Mouse (Mus musculus) thymus, adult 18-20 months (tissue): ENCODE results near the gene Actr3.
"Not testable (repeated sequence)": the region's sequence is repeated elsewhere in the genome, so short reads cannot be mapped to it uniquely, and the experiment has no call there.

Source experiments
- DNase-seq, 2 experiments: peaks; one replicate each; pipeline ENCODE4 v3.0.0; 2022; ENCODE audit warnings: mixed read lengths in 2 of 2

Actr3 gene

GRCm38 (mm10) chr1:125437927-125438326 is 2.4 kb upstream of the Actr3 start:
- peak in 1 of 2 experiments; percentile 24 for DNase-seq

GRCm38 (mm10) chr1:125437161-125437560 is 1.6 kb upstream of the Actr3 start:
- DNase-seq = no peak

- DNase-seq = no peak
Observed at GRCm38 (mm10) chr1:125435018-125435368, 534 bp downstream of the Actr3 start.

- DNase-seq = peak; percentile 56 to 74
Observed at GRCm38 (mm10) chr1:125434485-125435001, 984 bp downstream of the Actr3 start.

- no peak for DNase-seq
Observed at GRCm38 (mm10) chr1:125431286-125431685, 4.2 kb downstream of the Actr3 start.

- DNase-seq = no peak
Observed at GRCm38 (mm10) chr1:125430737-125431136, 4.8 kb downstream of the Actr3 start.

GRCm38 (mm10) chr1:125429984-125430383 is 5.5 kb downstream of the Actr3 start:
- DNase-seq = no peak

- no peak for DNase-seq
Observed at GRCm38 (mm10) chr1:125428315-125428714, 7.2 kb downstream of the Actr3 start.

GRCm38 (mm10) chr1:125426387-125427045 is 9.0 kb downstream of the Actr3 start:
- no peak for DNase-seq

GRCm38 (mm10) chr1:125419906-125420305 is 15.6 kb downstream of the Actr3 start:
- DNase-seq = no peak

GRCm38 (mm10) chr1:125418732-125419131 is 16.8 kb downstream of the Actr3 start:
- DNase-seq = no peak

GRCm38 (mm10) chr1:125407220-125407619 is 28.3 kb downstream of the Actr3 start:
- DNase-seq = no peak

- no peak for DNase-seq
Observed at GRCm38 (mm10) chr1:125395391-125395790, 40.1 kb downstream of the Actr3 start.

GRCm38 (mm10) chr1:125393324-125393723 is 42.2 kb downstream of the Actr3 start:
- DNase-seq = not testable (repeated sequence)

- not testable (repeated sequence) for DNase-seq
Observed at GRCm38 (mm10) chr1:125390065-125390754, 45.3 kb downstream of the Actr3 start.

GRCm38 (mm10) chr1:125389634-125390033 is 45.9 kb downstream of the Actr3 start:
- not testable (repeated sequence) for DNase-seq

GRCm38 (mm10) chr1:125388370-125388769 is 47.2 kb downstream of the Actr3 start:
- no peak for DNase-seq

GRCm38 (mm10) chr1:125386217-125386616 is 49.3 kb downstream of the Actr3 start:
- DNase-seq = no peak

- no peak for DNase-seq
Observed at GRCm38 (mm10) chr1:125382622-125383021, 52.9 kb downstream of the Actr3 start.

GRCm38 (mm10) chr1:125378889-125379288 is 56.6 kb downstream of the Actr3 start:
- no peak for DNase-seq

- no peak for DNase-seq
Observed at GRCm38 (mm10) chr1:125372855-125373254, 62.7 kb downstream of the Actr3 start.

- no peak for DNase-seq
Observed at GRCm38 (mm10) chr1:125370779-125371178, 64.7 kb downstream of the Actr3 start.

- DNase-seq = no peak
Observed at GRCm38 (mm10) chr1:125365576-125365975, 70.0 kb downstream of the Actr3 start.

- DNase-seq = no peak
Observed at GRCm38 (mm10) chr1:125351416-125352037, 84.0 kb downstream of the Actr3 start.
